Mouse (Mus musculus) stomach, embryonic 14.5 days (tissue): ENCODE measurements around the gene Ephx3. TPM values are rescaled to one million over a fixed set of nuclear protein-coding genes. Genes with fewer than 3 reads are reported as not detected.

Source experiments
- ATAC-seq: fragments of 200-750 bp; cut with Nextera tagmentation; 2 replicates; pipeline ENCODE4 v1.8.0; 2017; ENCODE audit warnings: low read depth, moderate TSS enrichment; ENCODE audit not compliant: insufficient number of reproducible peaks, insufficient read depth, low FRiP score
- H3K27ac ChIP-seq: fragments of 300-500 bp; sonication (generic); 2 replicates; pipeline ENCODE4 v1.5.1; 2014; ENCODE audit warnings: mild to moderate bottlenecking, low read length, moderate library complexity, mixed read lengths
- H3K27me3 ChIP-seq: fragments of 300-500 bp; sonication (generic); 2 replicates; pipeline ENCODE4 v1.6.1; 2014; ENCODE audit warnings: low read length, control low read depth, mixed read lengths; ENCODE audit not compliant: control insufficient read depth, insufficient read depth
- H3K36me3 ChIP-seq: fragments of 300-500 bp; sonication (generic); 2 replicates; pipeline ENCODE4 v1.6.1; 2014; ENCODE audit warnings: mild to moderate bottlenecking, control low read depth, low read length, moderate library complexity, mixed read lengths; ENCODE audit not compliant: control insufficient read depth, insufficient read depth
- H3K4me1 ChIP-seq: fragments of 300-500 bp; sonication (generic); 2 replicates; pipeline ENCODE4 v1.6.1; 2014; ENCODE audit warnings: low read length, control low read depth, mixed read lengths; ENCODE audit not compliant: control insufficient read depth, insufficient read depth
- H3K4me2 ChIP-seq: fragments of 300-500 bp; sonication (generic); replicated peaks from 2 replicates; pipeline ENCODE4 v1.6.1; 2014; ENCODE audit warnings: low read depth, low read length, control low read depth
- H3K4me3 ChIP-seq: fragments of 300-500 bp; sonication (generic); 2 replicates; pipeline ENCODE4 v1.5.1; 2014; ENCODE audit warnings: low read depth, low read length, control low read depth
- H3K9ac ChIP-seq: fragments of 300-500 bp; sonication (generic); replicated peaks from 2 replicates; pipeline ENCODE4 v1.6.1; 2014; ENCODE audit warnings: low read depth, mild to moderate bottlenecking, control low read depth, low read length, moderate library complexity, mixed read lengths
- H3K9me3 ChIP-seq: fragments of 300-500 bp; sonication (generic); 2 replicates; pipeline ENCODE4 v1.6.1; 2016; ENCODE audit warnings: low read depth, low read length, control low read depth; ENCODE audit not compliant: control insufficient read depth
- WGBS: fragments of 180-500 bp; shearing (Covaris S2); extraction: QIAGEN DNeasy Blood & Tissue Kit; methylation state at CpG from one replicate; pipeline ENCODE4 v1.1.7; 2014; 5-methylcytosine and 5-hydroxymethylcytosine counted together
- polyA plus RNA-seq: library from polyadenylated mRNA; unstranded; fragments of >200 nt; fragmentation: Nextera tagmentation; extraction: Ambion mirVana; gene quantifications from 2 replicates; pipeline ENCODE4 v1.2.1, GENCODE M21; 2014

The Ephx3 gene
- polyA plus RNA-seq, 1 experiment from 2014 or later: 0.16 TPM

- H3K4me2 ChIP-seq: no peak overlapping the region
- ATAC-seq: no peak
- 46% methylated on average over 3 of the region's 3 CpGs for WGBS
- no peaks in the 10 kb centered on the region for H3K27me3 ChIP-seq
- H3K9ac ChIP-seq: no peak overlapping the region
- H3K4me3 ChIP-seq: no peak overlapping the region
- H3K9me3 ChIP-seq: no peaks in the 10 kb centered on the region
- peak overlapping the region; percentile 61; the same call in 1 of the 2 replicates for H3K27ac ChIP-seq
- peaks cover 69% of the 10 kb centered on the region for H3K36me3 ChIP-seq
- peaks cover 12% of the 10 kb centered on the region; the same call in 1 of the 2 replicates for H3K4me1 ChIP-seq
Observed at GRCm38 (mm10) chr17:32209752-32210151, 20.4 kb upstream of the Ephx3 start.

DNA sequence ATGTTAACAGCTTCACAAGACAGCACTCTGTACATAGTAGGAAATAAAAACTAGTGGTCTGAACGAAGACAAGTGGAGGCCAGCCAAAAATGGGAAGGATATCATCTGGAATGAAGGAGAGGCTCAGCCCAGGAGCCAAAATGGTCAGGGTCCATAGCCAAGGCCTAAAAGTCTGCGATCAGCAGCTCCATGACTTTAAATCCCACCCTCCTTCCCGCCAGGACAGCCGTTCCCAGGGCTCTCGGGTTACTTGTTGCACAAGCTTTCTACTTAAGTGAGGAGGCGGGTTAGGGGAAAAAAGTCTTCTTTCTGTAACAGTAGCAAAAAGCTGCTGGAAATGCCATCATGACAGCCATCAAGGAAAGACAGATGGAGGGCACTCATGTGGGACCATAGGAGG is 19.8 kb upstream of the Ephx3 start:
- H3K4me1 ChIP-seq: peaks cover 12% of the 10 kb centered on the region; the same call in 1 of the 2 replicates
- 44% methylated on average over 6 of the region's 6 CpGs for WGBS
- H3K27me3 ChIP-seq: no peaks in the 10 kb centered on the region
- H3K27ac ChIP-seq: peak overlapping the region; percentile 61; the same call in 1 of the 2 replicates
- ATAC-seq: peak; percentile 66; the same call in 1 of the 2 replicates
- H3K4me3 ChIP-seq: no peak overlapping the region
- no peaks in the 10 kb centered on the region for H3K9me3 ChIP-seq
- no peak overlapping the region for H3K4me2 ChIP-seq
- H3K36me3 ChIP-seq: peaks cover 69% of the 10 kb centered on the region
- no peak overlapping the region for H3K9ac ChIP-seq

DNA sequence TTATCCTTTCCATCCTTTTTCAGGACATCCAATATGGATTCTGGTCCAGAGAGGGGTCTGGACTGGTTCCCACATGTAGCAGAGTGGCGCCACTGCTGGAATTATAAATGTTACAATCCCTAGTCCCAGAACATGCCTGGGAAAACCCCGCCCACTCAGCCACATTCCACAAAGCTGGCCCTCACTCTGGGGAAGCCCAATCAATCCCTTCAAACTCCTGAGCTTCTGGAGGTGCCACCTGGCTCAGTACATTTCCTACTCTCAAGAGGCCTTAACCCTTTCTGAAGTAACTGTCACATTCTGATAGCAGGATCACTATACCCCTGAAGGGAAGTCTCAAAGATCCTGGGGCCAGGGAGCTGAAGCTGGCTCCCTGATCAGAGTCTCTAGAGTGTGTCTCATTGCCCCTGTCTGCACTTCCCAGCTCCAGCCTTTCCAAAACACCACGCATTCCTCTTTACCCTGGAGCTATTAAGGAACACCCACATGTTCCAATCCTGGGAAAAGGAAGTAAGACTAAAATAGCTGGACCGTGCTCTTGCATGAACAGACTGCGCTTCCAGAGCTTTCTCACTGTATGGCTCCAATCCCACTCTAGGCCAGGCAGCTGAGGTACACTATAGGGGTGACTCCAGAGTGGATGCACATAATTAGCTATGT is 18.4 kb upstream of the Ephx3 start:
- peaks cover 69% of the 10 kb centered on the region for H3K36me3 ChIP-seq
- 0 out of 2 replicates have a peak, but pooled peaks have one; percentile 15 for ATAC-seq

DNA sequence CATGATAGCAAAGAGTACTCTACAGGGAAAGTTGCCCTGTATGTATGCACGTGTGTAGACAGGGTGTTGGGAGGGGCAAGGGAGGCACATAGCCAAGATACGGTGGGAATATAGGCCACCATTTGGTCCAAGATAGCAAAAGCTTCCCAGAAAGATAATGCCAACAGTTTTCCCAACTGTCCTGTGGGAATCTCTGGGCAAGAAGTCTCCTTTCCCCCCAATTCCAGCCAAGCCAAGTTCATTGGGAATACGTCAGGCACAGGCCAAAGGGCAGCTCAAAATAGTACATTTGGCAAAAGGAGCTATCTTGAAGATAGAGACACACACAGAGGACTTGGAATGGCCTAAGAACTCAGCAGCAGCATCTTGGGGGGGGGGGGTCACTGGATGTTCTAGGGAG is 16.0 kb upstream of the Ephx3 start:
- peaks cover 75% of the 10 kb centered on the region for H3K36me3 ChIP-seq
- H3K4me1 ChIP-seq: peaks cover 12% of the 10 kb centered on the region; the same call in 1 of the 2 replicates
- no peak overlapping the region for H3K9ac ChIP-seq
- H3K4me2 ChIP-seq: no peak overlapping the region
- H3K27ac ChIP-seq: no peak overlapping the region
- no peaks in the 10 kb centered on the region for H3K9me3 ChIP-seq
- WGBS: 80% methylated on average over 3 of the region's 3 CpGs
- no peak overlapping the region for H3K4me3 ChIP-seq
- no peak for ATAC-seq
- no peaks in the 10 kb centered on the region for H3K27me3 ChIP-seq

More for the DNA sequence above, 18.4 kb upstream of the Ephx3 start:
- no peak overlapping the region for H3K4me2 ChIP-seq
- no peak overlapping the region for H3K9ac ChIP-seq
- no peaks in the 10 kb centered on the region for H3K9me3 ChIP-seq
- H3K4me1 ChIP-seq: peaks cover 12% of the 10 kb centered on the region; the same call in 1 of the 2 replicates
- 58% methylated on average over 5 of the region's 5 CpGs for WGBS
- H3K27ac ChIP-seq: peak overlapping the region; percentile 61; the same call in 1 of the 2 replicates
- H3K27me3 ChIP-seq: no peaks in the 10 kb centered on the region
- H3K4me3 ChIP-seq: no peak overlapping the region

DNA sequence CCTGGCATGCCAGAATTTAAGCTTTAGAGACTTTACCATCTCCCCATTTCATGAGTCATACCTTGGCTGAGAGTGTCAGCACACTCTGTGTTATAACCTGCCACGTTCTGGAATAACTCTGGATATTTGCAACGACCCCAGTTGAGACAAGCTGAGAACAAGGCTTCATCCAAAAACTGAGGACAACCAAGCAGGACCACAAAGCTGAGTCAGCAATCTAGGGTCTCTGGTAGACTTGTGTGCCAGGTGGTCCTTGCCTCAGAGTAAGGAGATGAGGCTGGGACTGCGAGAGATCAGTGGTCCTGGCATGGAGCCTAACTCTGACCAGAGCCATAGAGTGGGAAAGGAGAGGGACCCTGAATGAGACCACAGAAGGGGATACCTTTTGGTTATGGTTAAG is 13.6 kb upstream of the Ephx3 start:
- H3K4me3 ChIP-seq: no peak overlapping the region
- no peak for ATAC-seq
- peaks cover 89% of the 10 kb centered on the region for H3K36me3 ChIP-seq
- no peaks in the 10 kb centered on the region for H3K9me3 ChIP-seq
- no peak overlapping the region for H3K4me2 ChIP-seq
- 86% methylated on average over 3 of the region's 3 CpGs for WGBS
- H3K4me1 ChIP-seq: 0 out of 2 replicates have a peak, but pooled peaks cover 2% of the 10 kb centered on the region
- no peak overlapping the region for H3K9ac ChIP-seq
- H3K27ac ChIP-seq: no peak overlapping the region
- H3K27me3 ChIP-seq: no peaks in the 10 kb centered on the region

GRCm38 (mm10) chr17:32201086-32201485 is 11.7 kb upstream of the Ephx3 start:
- H3K9ac ChIP-seq: no peak overlapping the region
- no peak; the same call in 1 of the 2 replicates for ATAC-seq
- no peak overlapping the region for H3K4me3 ChIP-seq
- H3K27me3 ChIP-seq: no peaks in the 10 kb centered on the region
- no peaks in the 10 kb centered on the region for H3K9me3 ChIP-seq
- no peaks in the 10 kb centered on the region for H3K4me1 ChIP-seq
- H3K27ac ChIP-seq: no peak overlapping the region
- WGBS: 73% methylated on average over 5 of the region's 5 CpGs
- no peak overlapping the region for H3K4me2 ChIP-seq
- peaks cover 95% of the 10 kb centered on the region for H3K36me3 ChIP-seq

- H3K9ac ChIP-seq: no peak overlapping the region
- 86% methylated on average over 2 of the region's 2 CpGs for WGBS
- H3K4me1 ChIP-seq: no peaks in the 10 kb centered on the region
- H3K4me2 ChIP-seq: no peak overlapping the region
- peaks cover 89% of the 10 kb centered on the region for H3K36me3 ChIP-seq
- no peaks in the 10 kb centered on the region for H3K9me3 ChIP-seq
- H3K4me3 ChIP-seq: no peak overlapping the region
- H3K27ac ChIP-seq: no peak overlapping the region
- no peak for ATAC-seq
- no peaks in the 10 kb centered on the region for H3K27me3 ChIP-seq
Observed at GRCm38 (mm10) chr17:32199796-32200195, 10.4 kb upstream of the Ephx3 start.

DNA sequence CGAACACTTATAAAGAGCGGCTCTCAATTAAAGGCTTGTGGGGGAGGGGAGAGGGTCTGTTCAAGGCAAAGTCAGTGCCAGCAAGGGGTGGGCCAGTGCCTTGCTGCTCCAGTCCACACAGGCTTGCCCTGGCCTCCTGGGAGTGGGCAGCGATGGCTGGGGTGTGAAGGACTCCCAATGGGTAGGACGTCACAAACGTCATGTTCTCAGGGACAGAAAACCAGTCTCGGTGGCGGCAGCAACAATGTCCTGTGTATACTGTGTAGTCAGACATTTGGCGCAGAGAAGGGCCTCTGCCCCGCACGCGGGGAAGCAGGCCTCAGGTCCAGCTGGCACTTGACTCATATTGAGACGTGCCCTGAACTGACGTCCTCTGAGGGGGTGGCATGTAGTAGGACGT is 7.8 kb upstream of the Ephx3 start:
- 91% methylated on average over 14 of the region's 14 CpGs for WGBS
- ATAC-seq: no peak

More for the DNA sequence above, 7.8 kb upstream of the Ephx3 start:
- H3K9ac ChIP-seq: no peak overlapping the region
- H3K36me3 ChIP-seq: peaks cover 64% of the 10 kb centered on the region
- no peak overlapping the region for H3K4me3 ChIP-seq
- no peaks in the 10 kb centered on the region for H3K27me3 ChIP-seq
- H3K27ac ChIP-seq: no peak overlapping the region
- H3K4me1 ChIP-seq: no peaks in the 10 kb centered on the region
- no peak overlapping the region for H3K4me2 ChIP-seq
- H3K9me3 ChIP-seq: no peaks in the 10 kb centered on the region
